Mouse (Mus musculus) c-Kit-positive CD71-negative TER-119-negative erythroid progenitor cells, embryonic 14.5 days (primary cell): ENCODE results near the gene Actl6b.

Experiments used
- DNase-seq: peaks from one replicate; pipeline ENCODE4 v3.0.0-alpha.2; 2013; ENCODE audit warnings: low read depth

Actl6b gene

GRCm38 (mm10) chr5:137565744-137566143 lies 12.4 kb downstream of the Actl6b start:
- DNase-seq: no peak

GRCm38 (mm10) chr5:137566416-137566815 lies 13.1 kb downstream of the Actl6b start:
- DNase-seq: no peak

GRCm38 (mm10) chr5:137568223-137568798 lies 15.0 kb downstream of the Actl6b start:
- no peak for DNase-seq

DNA sequence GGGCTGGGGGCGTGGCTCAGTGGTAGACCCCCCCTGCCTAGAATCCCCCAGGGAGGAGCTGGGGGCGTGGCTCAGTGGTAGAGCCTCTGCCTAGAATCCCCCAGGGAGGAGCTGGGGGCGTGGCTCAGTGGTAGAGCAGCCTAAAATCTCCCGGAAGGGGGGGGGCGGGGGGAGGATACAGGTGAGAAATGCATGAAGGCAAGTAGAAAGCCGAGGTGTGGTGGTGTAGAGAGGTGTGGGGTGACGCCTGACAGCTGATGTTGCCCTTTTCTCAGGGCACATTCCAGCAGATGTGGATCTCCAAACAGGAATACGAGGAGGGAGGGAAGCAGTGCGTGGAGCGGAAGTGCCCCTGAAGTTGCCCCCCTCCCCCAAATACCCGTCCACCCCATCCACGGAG lies 15.7 kb downstream of the Actl6b start:
- DNase-seq: no peak

DNA sequence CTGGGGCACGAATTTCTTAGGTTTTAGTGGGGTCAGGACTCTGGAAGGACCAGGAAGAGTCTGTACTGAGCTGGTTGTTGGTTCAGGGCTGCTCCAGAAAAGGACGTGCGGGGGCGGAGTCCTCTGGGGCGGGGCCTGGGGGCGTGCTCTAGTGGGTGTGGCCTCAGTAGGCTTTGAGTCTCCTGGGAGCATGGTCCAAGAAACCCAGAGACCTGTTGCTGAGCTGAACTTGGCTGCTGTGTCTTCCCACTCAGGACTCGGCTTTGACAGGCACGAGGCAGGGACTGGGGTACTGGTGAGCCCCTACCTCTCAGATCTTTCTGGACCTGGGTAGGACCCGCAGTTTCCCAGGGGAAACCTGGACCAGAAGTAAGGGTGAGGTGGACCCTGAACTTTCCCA lies 16.3 kb downstream of the Actl6b start, which contains the start of gene Tfr2:
Tfr2 (plus strand) TSS at position 176 of the 400 bp plus-strand sequence.
- peak; percentile 77 for DNase-seq

GRCm38 (mm10) chr5:137570181-137570580 lies 16.9 kb downstream of the Actl6b start:
- DNase-seq: no peak

DNA sequence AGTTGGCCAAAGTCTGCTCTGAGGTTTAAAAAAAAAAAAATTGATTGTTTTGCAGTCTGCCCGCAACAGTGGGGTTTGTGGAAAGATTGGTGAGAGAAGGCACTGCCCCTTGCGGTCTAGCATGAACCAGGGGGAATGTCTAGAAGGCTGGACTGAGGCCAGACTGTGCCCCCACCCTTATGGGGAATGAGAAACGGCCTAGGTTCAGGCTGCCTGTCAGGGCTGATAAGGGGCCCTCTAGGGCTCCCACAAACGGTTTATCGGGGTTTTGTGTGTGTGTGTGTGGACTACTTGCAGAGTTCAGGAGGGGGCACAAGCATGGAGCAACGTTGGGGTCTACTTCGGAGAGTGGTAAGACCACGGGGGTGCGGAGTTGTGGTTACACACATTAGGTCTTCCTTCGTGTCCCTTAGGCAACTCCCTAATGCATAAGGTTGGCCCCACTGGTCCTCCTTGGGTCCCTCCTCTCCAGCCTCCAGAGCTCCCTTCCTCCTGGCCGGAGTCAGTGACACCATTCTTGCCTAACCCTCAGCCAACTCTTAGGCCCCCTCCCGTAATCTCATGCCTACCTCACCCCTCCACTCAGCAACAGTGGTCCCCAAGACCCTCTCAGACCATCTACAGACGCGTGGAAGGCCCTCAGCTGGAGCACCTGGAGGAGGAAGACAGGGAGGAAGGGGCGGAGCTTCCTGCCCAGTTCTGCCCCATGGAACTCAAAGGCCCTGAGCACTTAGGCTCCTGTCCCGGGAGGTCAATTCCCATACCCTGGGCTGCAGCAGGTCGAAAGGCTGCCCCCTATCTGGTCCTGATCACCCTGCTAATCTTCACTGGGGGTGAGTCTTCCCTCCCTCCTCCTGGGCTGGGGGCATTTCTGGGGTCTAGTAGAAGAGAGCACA lies 17.6 kb downstream of the Actl6b start:
- peak; percentile 51 for DNase-seq

DNA sequence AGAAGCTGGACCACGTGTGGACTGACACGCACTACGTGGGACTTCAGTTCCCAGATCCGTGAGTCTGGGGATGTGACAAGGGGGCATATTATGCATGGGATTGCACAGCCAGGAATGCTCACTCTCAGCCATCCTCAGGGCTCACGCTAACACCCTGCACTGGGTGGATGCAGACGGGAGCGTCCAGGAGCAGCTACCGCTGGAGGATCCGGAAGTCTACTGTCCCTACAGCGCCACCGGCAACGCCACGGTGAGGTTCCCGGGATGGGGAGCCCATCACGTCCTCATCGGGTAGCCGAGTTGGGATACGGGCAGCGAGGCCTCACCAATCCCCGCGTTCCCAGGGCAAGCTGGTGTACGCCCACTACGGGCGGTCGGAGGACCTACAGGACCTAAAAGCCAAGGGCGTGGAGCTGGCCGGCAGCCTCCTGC lies 21.2 kb downstream of the Actl6b start:
- DNase-seq: no peak

- DNase-seq: no peak
Observed at GRCm38 (mm10) chr5:137580246-137580645, 26.9 kb downstream of the Actl6b start.

- DNase-seq: no peak
Observed at GRCm38 (mm10) chr5:137582702-137583101, 29.4 kb downstream of the Actl6b start.

DNA sequence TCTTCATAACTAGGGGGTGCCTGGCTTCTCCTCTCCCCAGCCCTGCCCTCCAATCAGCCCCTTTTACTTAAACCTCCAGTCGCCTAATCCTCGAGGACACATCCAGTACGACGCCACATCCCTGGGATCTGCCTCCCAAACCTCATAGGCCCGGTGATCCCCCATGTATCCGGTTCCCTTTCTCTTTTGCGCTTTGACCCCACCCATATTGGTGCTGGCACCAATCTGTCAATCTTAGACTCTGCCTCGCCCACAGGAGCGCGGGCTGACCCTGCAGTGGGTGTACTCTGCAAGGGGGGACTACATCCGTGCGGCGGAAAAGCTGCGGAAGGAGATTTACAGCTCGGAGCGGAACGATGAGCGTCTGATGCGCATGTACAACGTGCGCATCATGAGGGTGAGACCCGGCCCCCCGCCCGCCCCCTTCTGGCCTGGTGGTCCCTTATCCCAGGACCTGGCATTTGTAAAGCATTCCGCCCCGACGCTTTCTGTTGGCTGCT lies 30.4 kb downstream of the Actl6b start:
- DNase-seq: no peak

- DNase-seq: peak; percentile 53
Observed at GRCm38 (mm10) chr5:137584976-137585375, 31.7 kb downstream of the Actl6b start.

DNA sequence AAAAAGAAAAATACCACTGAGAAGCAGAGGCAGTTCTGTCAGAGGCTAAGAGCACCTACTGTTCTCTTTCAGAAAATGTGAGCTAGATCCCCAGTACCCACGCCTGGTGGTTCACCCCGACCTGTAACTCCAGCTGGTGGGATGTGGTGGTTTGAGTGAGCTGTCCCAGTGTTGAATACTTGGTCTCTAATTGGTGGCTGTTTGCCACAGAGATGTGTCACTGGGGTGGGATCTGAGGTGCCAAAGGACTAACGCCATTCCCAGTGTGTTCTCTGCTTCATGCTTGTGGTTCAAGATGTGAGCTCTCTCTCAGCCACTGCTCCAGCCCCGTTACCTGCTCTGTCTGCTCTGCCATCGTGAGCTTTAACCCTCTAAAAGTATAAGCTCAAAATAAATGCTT lies 37.2 kb downstream of the Actl6b start:
- DNase-seq: no peak

- no peak for DNase-seq
Observed at GRCm38 (mm10) chr5:137595921-137596320, 42.6 kb downstream of the Actl6b start.

GRCm38 (mm10) chr5:137596601-137597261 lies 43.4 kb downstream of the Actl6b start:
- DNase-seq: no peak

DNA sequence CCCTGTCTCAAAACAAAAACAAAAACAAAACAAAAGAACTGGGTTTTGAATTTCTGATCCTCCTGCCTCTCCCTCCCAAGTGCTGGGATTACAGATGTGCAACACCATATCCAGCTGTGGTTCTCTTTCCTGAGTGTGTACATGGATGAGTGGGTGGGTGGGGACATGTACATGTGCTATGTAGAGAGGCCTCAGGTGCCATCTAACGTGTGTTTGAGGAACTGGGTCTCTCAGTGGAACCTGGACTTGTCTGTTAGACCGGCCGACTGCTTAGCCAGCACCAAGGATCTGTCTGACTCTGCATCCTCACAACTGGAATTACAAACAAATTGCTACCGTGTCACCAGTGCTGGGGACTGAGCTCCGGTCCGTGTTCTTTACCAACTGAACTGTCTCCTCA lies 44.3 kb downstream of the Actl6b start:
- no peak for DNase-seq

DNA sequence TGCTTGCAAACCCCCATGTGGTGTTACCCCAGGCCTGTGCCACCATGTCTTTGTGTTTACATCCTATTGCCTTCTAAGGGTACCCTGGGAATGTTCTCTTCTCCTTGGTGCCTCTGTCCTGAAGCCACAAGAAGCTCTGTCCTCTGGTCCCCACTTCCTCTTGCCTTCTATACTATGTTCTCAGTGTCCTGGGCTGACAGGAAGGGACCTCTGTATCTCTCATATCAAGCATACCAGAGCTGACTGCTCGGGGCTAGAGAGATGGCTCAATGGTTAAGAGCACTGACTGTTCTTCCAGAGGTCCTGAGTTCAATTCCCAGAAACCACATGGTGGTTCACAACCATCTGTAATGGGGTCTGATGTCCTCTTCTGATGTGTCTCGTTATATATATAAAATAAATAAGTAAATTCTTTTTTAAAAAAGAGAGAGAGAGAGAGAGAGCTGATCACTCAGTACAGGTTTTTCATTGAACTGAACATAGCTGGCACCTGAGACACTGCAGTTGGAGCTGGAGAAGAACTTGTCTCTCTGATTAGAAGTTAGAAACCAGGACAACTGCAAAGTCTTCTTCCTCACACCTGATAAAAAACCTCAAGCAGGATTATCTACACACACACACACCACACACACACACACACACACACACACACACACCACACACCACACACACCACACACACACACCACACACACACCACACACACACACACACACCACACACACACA lies 44.9 kb downstream of the Actl6b start:
- DNase-seq: no peak

- no peak for DNase-seq
Observed at GRCm38 (mm10) chr5:137599600-137599999, 46.3 kb downstream of the Actl6b start.

DNA sequence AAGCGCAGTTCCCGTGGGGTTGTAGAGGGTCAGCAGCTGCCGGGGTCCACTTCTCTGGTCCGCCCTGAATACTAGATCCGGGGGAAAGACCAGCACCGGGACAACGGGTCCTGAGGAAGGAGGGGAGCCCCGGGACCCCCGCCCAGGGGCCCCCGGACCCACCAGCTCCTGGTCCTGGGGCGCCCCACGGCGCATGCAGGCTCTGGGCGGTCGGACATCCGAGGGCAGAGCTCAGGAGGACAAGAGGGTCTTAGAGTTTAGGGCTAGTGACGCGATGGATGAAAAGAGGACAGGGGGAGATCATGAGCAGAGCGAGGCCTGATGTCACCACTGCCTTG lies 46.9 kb downstream of the Actl6b start:
- no peak for DNase-seq

- peak; percentile 95 for DNase-seq
Observed at GRCm38 (mm10) chr5:137600619-137601364, 47.5 kb downstream of the Actl6b start, which contains the start of gene Mospd3. TSS of gene Mospd3 (minus strand) at chr5:137601058.

- DNase-seq: no peak
Observed at GRCm38 (mm10) chr5:137601365-137601729, 48.0 kb downstream of the Actl6b start.
